Mouse (Mus musculus) liver, embryonic 14.5 days (tissue): Measurements from ENCODE around the gene Vps35.

ENCODE experiments used
- CTCF ChIP-seq: IDR thresholded peaks from 2 replicates; pipeline ENCODE4 v1.5.1; 2016; ENCODE audit warnings: antibody characterized with exemption, low read depth, control low read depth
- EP300 ChIP-seq: IDR thresholded peaks from 2 replicates; pipeline ENCODE4 v1.6.1; 2016; ENCODE audit warnings: antibody characterized with exemption, low read depth

GRCm38 (mm10) chr8:85336211-85336933 is 36.8 kb upstream of the Vps35 start:
- TF ChIP-seq CTCF (no peak), EP300 (no peak)
